Mouse (Mus musculus): ENCODE results near the gene Cdk6. TPM values are rescaled to one million over a fixed set of nuclear protein-coding genes. Genes with fewer than 3 reads are reported as not detected.
"Not testable (repeated sequence)": the region's sequence is repeated elsewhere in the genome, so short reads cannot be mapped to it uniquely, and the experiment has no call there.

Cdk6 gene
- polyA plus RNA-seq, 2 experiments: 5.7 to 13.9 TPM

DNA sequence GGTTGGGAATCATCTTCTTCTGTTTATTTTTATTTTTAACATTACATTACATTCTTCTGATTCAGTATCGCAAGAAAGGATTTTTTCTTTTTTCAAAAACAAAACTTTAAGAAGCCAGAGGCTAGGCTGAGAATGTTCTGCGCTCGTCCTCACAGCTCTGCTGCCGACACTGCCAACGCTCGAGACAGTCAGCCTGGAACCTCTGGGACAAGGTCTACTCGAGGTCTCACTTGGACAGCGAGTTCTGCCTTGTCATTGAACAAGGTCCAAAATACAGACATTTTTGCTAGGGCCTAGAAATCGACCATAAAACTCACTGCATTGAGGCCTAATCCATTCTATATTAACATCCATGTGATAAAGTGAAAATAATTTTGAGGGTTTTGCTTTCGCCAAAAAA lies 181.5 kb downstream of the Cdk6 start:
- no peaks in the 10 kb centered on the region; the same call in 1 of the 2 replicates for H3K36me3 ChIP-seq (replicated peaks; ENCODE audit: control insufficient read depth, insufficient read depth, low read depth)
- no peak for DNase-seq (ENCODE audit: low read depth in 3 of 3, low spot score in 3 of 3)
- ATAC-seq (ENCODE audit: insufficient read depth): no peak
- no peaks in the 10 kb centered on the region for H3K4me1 ChIP-seq (replicated peaks; ENCODE audit: control insufficient read depth in 2 of 2, insufficient read depth in 2 of 2, low read length in 1 of 2)
- H3K9me3 ChIP-seq (ENCODE audit: control insufficient read depth, low read length): no peaks in the 10 kb centered on the region
- no peaks in the 10 kb centered on the region for H3K27me3 ChIP-seq (ENCODE audit: control insufficient read depth, insufficient read depth, low read length)
- no peak overlapping the region for H3K4me2 ChIP-seq (ENCODE audit: low read depth)
- no peak overlapping the region for H3K27ac ChIP-seq
- 77% methylated on average over 10 of the region's 10 CpGs for whole genome bisulfite sequencing (ENCODE audit: insufficient replicate concordance)
- no peak overlapping the region for H3K9ac ChIP-seq (replicated peaks)
- H3K4me3 ChIP-seq (ENCODE audit: insufficient read depth in 1 of 2, low read depth in 2 of 2, low read length in 2 of 2): no peak overlapping the region
- TF ChIP-seq CTCF (IDR thresholded peaks at IDR 0.05; ENCODE audit: low read depth): no peak
- no peak for TF ChIP-seq EP300 (IDR thresholded peaks at IDR 0.05; ENCODE audit: low read depth)

DNA sequence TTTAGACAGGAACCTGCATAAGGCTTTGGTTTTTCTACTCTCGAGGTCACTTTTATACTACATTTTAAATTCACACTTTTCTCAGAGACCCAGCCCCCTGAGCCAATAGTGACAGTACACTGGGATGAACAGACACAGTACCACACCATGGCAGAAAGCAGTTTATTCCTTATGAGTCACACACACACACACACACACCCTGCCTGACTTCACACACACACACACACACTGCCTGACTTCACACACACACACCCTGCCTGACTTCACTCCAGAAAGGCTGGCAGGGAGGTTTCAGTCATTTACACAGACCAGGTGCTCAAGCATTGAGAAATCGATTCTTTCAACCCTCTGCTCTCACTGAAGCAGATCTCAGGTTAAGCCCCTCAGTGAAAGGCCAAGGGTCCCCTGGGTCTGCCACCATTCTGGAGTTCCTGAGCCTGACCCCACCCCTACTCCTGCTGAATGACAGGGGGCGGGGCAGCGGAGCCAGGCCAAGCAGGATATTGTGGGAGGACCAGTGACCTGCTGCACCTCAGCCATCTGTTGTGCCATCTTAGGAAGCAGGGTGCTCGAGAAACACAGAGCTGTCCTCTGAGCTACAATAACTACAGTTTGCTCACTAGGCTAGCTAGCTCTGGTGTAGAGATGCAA lies 185.9 kb downstream of the Cdk6 start:
- no peak for DNase-seq (ENCODE audit: low read depth in 3 of 3, low spot score in 3 of 3)
- Histone ChIP-seq H3K36me3 (replicated peaks; ENCODE audit: control insufficient read depth, insufficient read depth, low read depth) (no peaks in the 10 kb centered on the region), H3K9me3 (ENCODE audit: control insufficient read depth, low read length) (no peaks in the 10 kb centered on the region), H3K9ac (replicated peaks) (no peak overlapping the region), H3K4me2 (ENCODE audit: low read depth) (no peak overlapping the region), H3K4me1 (replicated peaks; ENCODE audit: control insufficient read depth in 2 of 2, insufficient read depth in 2 of 2, low read length in 1 of 2) (no peaks in the 10 kb centered on the region), H3K27me3 (ENCODE audit: control insufficient read depth, insufficient read depth, low read length) (no peaks in the 10 kb centered on the region), H3K4me3 (ENCODE audit: insufficient read depth in 1 of 2, low read depth in 2 of 2, low read length in 2 of 2) (no peak overlapping the region), H3K27ac (no peak overlapping the region)
- 57% methylated on average over 5 of the region's 5 CpGs for WGBS (ENCODE audit: insufficient replicate concordance)
- no peak for TF ChIP-seq CTCF (IDR thresholded peaks at IDR 0.05; ENCODE audit: low read depth)
- no peak for TF ChIP-seq EP300 (IDR thresholded peaks at IDR 0.05; ENCODE audit: low read depth)
- ATAC-seq (ENCODE audit: insufficient read depth): no peak

DNA sequence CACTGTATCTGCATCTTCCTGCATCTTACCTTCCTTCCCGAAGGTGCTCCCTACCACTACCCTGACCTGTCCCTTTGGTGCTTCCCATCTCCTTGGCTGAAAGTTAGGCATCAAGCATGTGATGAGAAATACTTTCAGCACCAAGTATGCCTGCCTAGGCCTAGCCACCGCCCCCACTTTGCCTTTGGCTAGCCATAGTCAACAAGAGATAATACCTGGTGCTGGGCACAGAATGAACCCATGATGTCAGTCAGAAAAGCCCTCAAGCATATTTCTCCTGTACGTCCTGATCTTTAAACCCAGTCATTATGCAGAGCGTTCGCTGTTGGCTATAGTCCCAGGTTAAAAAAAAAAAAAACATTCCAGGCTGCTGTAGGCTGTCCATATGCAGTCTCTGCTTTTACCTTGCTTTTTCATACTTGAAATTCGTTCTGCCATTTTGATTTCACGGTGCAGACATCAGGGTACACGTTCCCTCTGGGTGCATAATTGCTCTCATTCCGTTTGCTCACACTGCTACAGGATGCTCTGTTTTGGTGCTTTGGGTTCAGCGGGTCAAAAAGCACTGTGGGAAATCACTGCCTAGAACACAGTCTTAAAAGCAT lies 188.4 kb downstream of the Cdk6 start:
- no peaks in the 10 kb centered on the region for H3K9me3 ChIP-seq (ENCODE audit: control insufficient read depth, low read length)
- ATAC-seq (ENCODE audit: insufficient read depth) (no peak), DNase-seq (ENCODE audit: low read depth in 3 of 3, low spot score in 3 of 3) (no peak)
- no peaks in the 10 kb centered on the region for H3K4me1 ChIP-seq (replicated peaks; ENCODE audit: control insufficient read depth in 2 of 2, insufficient read depth in 2 of 2, low read length in 1 of 2)
- TF ChIP-seq EP300 (IDR thresholded peaks at IDR 0.05; ENCODE audit: low read depth): no peak
- TF ChIP-seq CTCF (IDR thresholded peaks at IDR 0.05; ENCODE audit: low read depth): no peak
- no peak overlapping the region for H3K4me2 ChIP-seq (ENCODE audit: low read depth)
- H3K36me3 ChIP-seq (replicated peaks; ENCODE audit: control insufficient read depth, insufficient read depth, low read depth): no peaks in the 10 kb centered on the region
- WGBS (ENCODE audit: insufficient replicate concordance): 69% methylated on average over 10 of the region's 10 CpGs
- no peak overlapping the region for H3K4me3 ChIP-seq (ENCODE audit: insufficient read depth in 1 of 2, low read depth in 2 of 2, low read length in 2 of 2)
- H3K27ac ChIP-seq: no peak overlapping the region
- H3K9ac ChIP-seq (replicated peaks): no peak overlapping the region
- no peaks in the 10 kb centered on the region for H3K27me3 ChIP-seq (ENCODE audit: control insufficient read depth, insufficient read depth, low read length)

DNA sequence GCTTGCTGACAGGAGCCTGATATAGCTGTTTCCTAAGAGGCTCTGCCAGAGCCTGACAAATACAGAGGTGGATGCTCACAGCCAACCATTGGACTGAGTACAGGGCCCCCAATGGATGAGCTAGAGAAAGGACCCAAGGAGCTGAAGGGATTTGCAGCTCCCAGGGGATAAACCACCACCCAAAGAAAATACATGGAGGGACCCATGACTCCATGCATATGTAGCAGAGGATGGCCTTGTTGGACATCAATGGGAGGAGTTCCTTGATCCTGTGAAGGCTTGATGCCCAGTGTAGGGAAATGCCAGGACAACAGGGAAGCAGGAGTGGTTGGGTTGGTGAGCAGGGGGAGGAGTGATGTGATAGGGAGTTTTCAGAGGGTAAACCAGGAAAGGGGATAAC lies 190.8 kb downstream of the Cdk6 start:
- H3K27ac ChIP-seq; H3K4me1 ChIP-seq (replicated peaks; ENCODE audit: control insufficient read depth in 2 of 2, insufficient read depth in 2 of 2, low read length in 1 of 2); H3K36me3 ChIP-seq (replicated peaks; ENCODE audit: control insufficient read depth, insufficient read depth, low read depth); H3K9ac ChIP-seq (replicated peaks); H3K9me3 ChIP-seq (ENCODE audit: control insufficient read depth, low read length); DNase-seq (ENCODE audit: low read depth in 3 of 3, low spot score in 3 of 3); ATAC-seq (ENCODE audit: insufficient read depth); H3K4me3 ChIP-seq (ENCODE audit: insufficient read depth in 1 of 2, low read depth in 2 of 2, low read length in 2 of 2); H3K4me2 ChIP-seq (ENCODE audit: low read depth); H3K27me3 ChIP-seq (ENCODE audit: control insufficient read depth, insufficient read depth, low read length): not testable (repeated sequence)

DNA sequence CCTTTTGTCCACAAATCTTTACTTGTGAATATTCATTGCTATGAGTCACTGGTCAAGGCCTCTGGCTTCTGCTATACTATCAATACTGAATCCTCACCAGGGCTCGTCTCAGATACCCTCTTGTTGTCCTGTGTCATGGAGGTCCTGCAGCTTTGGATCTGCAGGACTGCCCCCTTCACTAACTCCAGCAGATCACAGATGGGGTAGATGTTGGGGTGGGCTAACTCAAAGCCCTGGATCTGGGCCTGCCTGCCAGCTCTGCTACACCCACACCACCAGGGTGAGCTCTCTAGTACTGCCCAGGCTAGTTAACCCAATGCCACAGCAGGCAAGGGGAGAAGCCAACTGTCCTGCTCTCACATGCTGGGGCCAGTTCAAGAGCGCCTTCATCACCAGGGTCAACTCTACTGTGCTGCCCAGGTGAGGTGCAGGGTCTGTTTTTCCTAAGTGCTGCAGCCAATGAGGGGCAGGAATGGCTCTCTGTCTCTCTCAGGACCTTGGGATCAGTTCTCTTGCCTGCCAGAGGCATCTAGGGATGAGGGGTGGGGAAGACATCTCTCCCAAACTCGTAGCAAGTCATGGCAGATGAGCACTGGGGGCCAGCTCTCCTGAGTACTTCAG lies 195.4 kb downstream of the Cdk6 start:
- no peaks in the 10 kb centered on the region for H3K9me3 ChIP-seq (ENCODE audit: control insufficient read depth, low read length)
- no peaks in the 10 kb centered on the region for H3K27me3 ChIP-seq (ENCODE audit: control insufficient read depth, insufficient read depth, low read length)
- DNase-seq (ENCODE audit: low read depth in 3 of 3, low spot score in 3 of 3) (no peak), ATAC-seq (ENCODE audit: insufficient read depth) (peak; percentile 11; the same call in 1 of the 2 replicates)
- TF ChIP-seq CTCF (IDR thresholded peaks at IDR 0.05; ENCODE audit: low read depth) (no peak), EP300 (IDR thresholded peaks at IDR 0.05; ENCODE audit: low read depth) (no peak)
- no peak overlapping the region for H3K4me3 ChIP-seq (ENCODE audit: insufficient read depth in 1 of 2, low read depth in 2 of 2, low read length in 2 of 2)
- H3K4me1 ChIP-seq (replicated peaks; ENCODE audit: control insufficient read depth in 2 of 2, insufficient read depth in 2 of 2, low read length in 1 of 2): peaks cover 0 to under 1% of the 10 kb centered on the region in 2 experiments; a peak in 2 of 4 replicates
- H3K36me3 ChIP-seq (replicated peaks; ENCODE audit: control insufficient read depth, insufficient read depth, low read depth): no peaks in the 10 kb centered on the region
- no peak overlapping the region for H3K9ac ChIP-seq (replicated peaks)
- no peak overlapping the region for H3K4me2 ChIP-seq (ENCODE audit: low read depth)
- 52% methylated on average over 3 of the region's 3 CpGs for WGBS (ENCODE audit: insufficient replicate concordance)
- no peak overlapping the region for H3K27ac ChIP-seq

Data from liver, embryonic 14.5 days (tissue).